Mouse (Mus musculus) intestine, embryonic 15.5 days (tissue): ENCODE data around the gene Txndc12. TPM values are rescaled to one million over a fixed set of nuclear protein-coding genes. Genes with fewer than 3 reads are reported as not detected.

Source experiments
- ATAC-seq: fragments of 200-750 bp; cut with Nextera tagmentation; 2 replicates; pipeline ENCODE4 v1.8.0; 2017; ENCODE audit warnings: moderate TSS enrichment, moderate library complexity
- H3K27ac ChIP-seq: fragments of 300-500 bp; sonication (generic); 2 replicates; pipeline ENCODE4 v1.5.1; 2015; ENCODE audit warnings: mild to moderate bottlenecking, inconsistent platforms
- H3K27me3 ChIP-seq: fragments of 300-500 bp; sonication (generic); replicated peaks from 2 replicates; pipeline ENCODE4 v1.6.1; 2015; ENCODE audit warnings: inconsistent platforms
- H3K36me3 ChIP-seq: fragments of 300-500 bp; sonication (generic); 2 replicates; pipeline ENCODE4 v1.6.1; 2015; ENCODE audit warnings: inconsistent platforms
- H3K4me1 ChIP-seq: fragments of 300-500 bp; sonication (generic); replicated peaks from 2 replicates; pipeline ENCODE4 v1.6.1; 2015; ENCODE audit warnings: inconsistent platforms
- H3K4me2 ChIP-seq: fragments of 300-500 bp; sonication (generic); replicated peaks from 2 replicates; pipeline ENCODE4 v1.6.1; 2015; ENCODE audit warnings: mild to moderate bottlenecking, inconsistent platforms
- H3K4me3 ChIP-seq: fragments of 300-500 bp; sonication (generic); replicated peaks from 2 replicates; pipeline ENCODE4 v1.5.1; 2015; ENCODE audit warnings: inconsistent platforms
- H3K9ac ChIP-seq: fragments of 300-500 bp; sonication (generic); 2 replicates; pipeline ENCODE4 v1.6.1; 2015; ENCODE audit warnings: inconsistent platforms
- H3K9me3 ChIP-seq: fragments of 300-500 bp; sonication (generic); 2 replicates; pipeline ENCODE4 v1.6.1; 2016; ENCODE audit warnings: inconsistent platforms
- WGBS: fragments of 180-500 bp; shearing (Covaris S2); methylation state at CpG from one replicate; pipeline ENCODE4 v1.1.7; 2015; 5-methylcytosine and 5-hydroxymethylcytosine counted together
- polyA plus RNA-seq: library from polyadenylated mRNA; unstranded; fragments of >200 nt; fragmentation: Nextera tagmentation; extraction: Ambion mirVana; gene quantifications from 2 replicates; pipeline ENCODE4 v1.2.1, GENCODE M21; 2015

Txndc12 gene
- polyA plus RNA-seq, result 88.7 and 102 TPM in 2 replicates

- peaks cover 10% of the 10 kb centered on the region for H3K4me1 ChIP-seq
- H3K9ac ChIP-seq, result peak within 1 kb of the TSS; percentile 95
- under 1% methylated on average over 34 of the region's 34 CpGs for WGBS
Measured at GRCm38 (mm10) chr4:108834115-108834970, at the start of gene Txndc12. Txndc12 (plus strand) TSS chr4:108834601.

DNA sequence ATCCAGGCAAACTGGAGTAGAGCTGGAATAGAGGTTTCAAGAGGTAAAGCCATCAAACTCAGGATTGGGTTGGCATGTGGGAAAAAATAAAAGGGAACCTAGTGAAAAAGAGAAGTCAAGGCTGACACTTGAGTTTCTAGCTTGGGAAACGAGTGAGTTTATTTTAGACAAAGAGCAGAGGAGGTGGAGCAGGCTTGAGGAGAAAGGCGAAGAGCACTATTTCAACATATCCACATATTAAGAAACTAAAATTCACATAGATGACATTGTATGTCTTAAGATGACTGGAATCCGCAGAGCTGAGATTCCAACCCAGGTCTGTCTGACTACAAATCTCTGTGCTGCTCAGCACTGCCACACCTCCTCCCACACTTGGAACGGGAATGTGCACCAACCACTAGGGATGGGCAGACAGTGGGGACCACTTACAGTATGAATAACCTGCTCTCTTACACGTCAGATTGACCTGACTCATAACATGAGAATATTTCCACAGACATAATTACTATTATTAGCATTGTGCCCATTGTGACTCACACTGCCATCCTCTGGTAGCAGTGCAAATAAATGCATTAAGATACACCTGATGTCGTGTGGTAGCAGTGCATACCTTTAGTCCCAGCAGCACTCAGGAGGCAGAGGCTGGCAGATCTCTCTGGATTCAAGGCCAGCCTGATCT lies 45.0 kb upstream of the Txndc12 start:
- Histone ChIP-seq H3K4me3 (no peak overlapping the region), H3K27ac (no peak overlapping the region), H3K27me3 (no peaks in the 10 kb centered on the region), H3K9ac (no peak overlapping the region), H3K36me3 (no peaks in the 10 kb centered on the region), H3K4me1 (no peaks in the 10 kb centered on the region), H3K9me3 (no peaks in the 10 kb centered on the region), H3K4me2 (no peak overlapping the region)
- WGBS, result 72% methylated on average over 6 of the region's 6 CpGs
- ATAC-seq, result no peak

More at GRCm38 (mm10) chr4:108834115-108834970, at the start of gene Txndc12:
- H3K27me3 ChIP-seq, result no peaks in the 10 kb centered on the region
- ATAC-seq, result peak; percentile 87
- peak within 1 kb of the TSS; percentile 69 for H3K4me2 ChIP-seq
- no peaks in the 10 kb centered on the region for H3K9me3 ChIP-seq
- H3K4me3 ChIP-seq, result peak within 1 kb of the TSS; percentile 88
- peak within 1 kb of the TSS; percentile 98 for H3K27ac ChIP-seq
- no peaks in the 10 kb centered on the region for H3K36me3 ChIP-seq

- Histone ChIP-seq H3K27ac (no peak overlapping the region), H3K9me3 (no peaks in the 10 kb centered on the region), H3K27me3 (no peaks in the 10 kb centered on the region), H3K4me1 (no peaks in the 10 kb centered on the region), H3K4me2 (no peak overlapping the region), H3K4me3 (no peak overlapping the region), H3K36me3 (no peaks in the 10 kb centered on the region), H3K9ac (no peak overlapping the region)
- no peak for ATAC-seq
- 82% methylated on average over 1 of the region's 1 CpGs for WGBS
Measured at GRCm38 (mm10) chr4:108790507-108790906, 43.9 kb upstream of the Txndc12 start.

- ATAC-seq, result no peak
- WGBS, result 38% methylated on average over 1 of the region's 1 CpGs
Measured at GRCm38 (mm10) chr4:108793941-108794340, 40.5 kb upstream of the Txndc12 start.

GRCm38 (mm10) chr4:108796701-108797100 lies 37.7 kb upstream of the Txndc12 start:
- no peaks in the 10 kb centered on the region for H3K9me3 ChIP-seq
- no peak for ATAC-seq
- 52% methylated on average over 4 of the region's 4 CpGs for WGBS
- no peak overlapping the region for H3K4me3 ChIP-seq
- H3K27ac ChIP-seq, result no peak overlapping the region
- H3K4me2 ChIP-seq, result no peak overlapping the region
- H3K36me3 ChIP-seq, result no peaks in the 10 kb centered on the region
- H3K27me3 ChIP-seq, result no peaks in the 10 kb centered on the region
- H3K4me1 ChIP-seq, result no peaks in the 10 kb centered on the region
- no peak overlapping the region for H3K9ac ChIP-seq

More at GRCm38 (mm10) chr4:108793941-108794340, 40.5 kb upstream of the Txndc12 start:
- H3K9ac ChIP-seq, result no peak overlapping the region
- H3K4me3 ChIP-seq, result no peak overlapping the region
- H3K36me3 ChIP-seq, result no peaks in the 10 kb centered on the region
- no peaks in the 10 kb centered on the region for H3K9me3 ChIP-seq
- H3K4me2 ChIP-seq, result no peak overlapping the region
- H3K27me3 ChIP-seq, result no peaks in the 10 kb centered on the region
- H3K27ac ChIP-seq, result no peak overlapping the region
- H3K4me1 ChIP-seq, result no peaks in the 10 kb centered on the region

GRCm38 (mm10) chr4:108798083-108798830 lies 36.1 kb upstream of the Txndc12 start:
- H3K9ac ChIP-seq, result no peak overlapping the region
- H3K4me1 ChIP-seq, result no peaks in the 10 kb centered on the region
- peak; percentile 55 for ATAC-seq
- 53% methylated on average over 2 of the region's 2 CpGs for WGBS
- H3K27me3 ChIP-seq, result no peaks in the 10 kb centered on the region
- H3K4me3 ChIP-seq, result no peak overlapping the region
- no peak overlapping the region for H3K27ac ChIP-seq
- H3K36me3 ChIP-seq, result no peaks in the 10 kb centered on the region
- no peaks in the 10 kb centered on the region for H3K9me3 ChIP-seq
- no peak overlapping the region for H3K4me2 ChIP-seq

DNA sequence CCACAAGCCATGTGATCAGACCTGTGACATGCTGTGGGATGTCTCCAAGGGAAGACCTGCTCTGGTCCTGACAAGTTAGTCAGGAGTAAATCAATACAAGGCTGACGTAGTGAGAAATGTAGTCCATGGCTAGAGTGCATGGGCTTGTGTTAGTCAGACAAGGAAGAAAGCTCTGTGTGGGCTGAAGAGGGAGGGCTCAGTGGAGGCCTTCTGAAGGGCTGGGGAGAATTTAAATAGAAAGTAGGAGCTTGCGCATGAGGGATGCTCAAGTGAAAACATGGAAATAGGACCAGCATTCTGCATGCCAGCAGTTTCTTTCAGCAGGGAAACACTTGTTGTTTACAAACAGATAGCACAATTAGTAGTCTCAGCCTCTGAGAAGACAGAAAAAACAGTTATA lies 30.9 kb upstream of the Txndc12 start:
- Histone ChIP-seq H3K9me3 (no peaks in the 10 kb centered on the region), H3K4me3 (no peak overlapping the region), H3K9ac (no peak overlapping the region), H3K4me1 (no peaks in the 10 kb centered on the region), H3K27ac (no peak overlapping the region), H3K27me3 (no peaks in the 10 kb centered on the region), H3K36me3 (no peaks in the 10 kb centered on the region), H3K4me2 (no peak overlapping the region)
- 80% methylated on average over 2 of the region's 2 CpGs for WGBS
- ATAC-seq, result no peak

- H3K36me3 ChIP-seq, result no peaks in the 10 kb centered on the region
- ATAC-seq, result no peak
- no peak overlapping the region for H3K4me2 ChIP-seq
- 64% methylated on average over 4 of the region's 4 CpGs for WGBS
- no peak overlapping the region for H3K27ac ChIP-seq
- H3K9me3 ChIP-seq, result no peaks in the 10 kb centered on the region
- no peaks in the 10 kb centered on the region for H3K27me3 ChIP-seq
- H3K9ac ChIP-seq, result no peak overlapping the region
- no peaks in the 10 kb centered on the region for H3K4me1 ChIP-seq
- no peak overlapping the region for H3K4me3 ChIP-seq
Measured at GRCm38 (mm10) chr4:108811142-108811541, 23.3 kb upstream of the Txndc12 start.

DNA sequence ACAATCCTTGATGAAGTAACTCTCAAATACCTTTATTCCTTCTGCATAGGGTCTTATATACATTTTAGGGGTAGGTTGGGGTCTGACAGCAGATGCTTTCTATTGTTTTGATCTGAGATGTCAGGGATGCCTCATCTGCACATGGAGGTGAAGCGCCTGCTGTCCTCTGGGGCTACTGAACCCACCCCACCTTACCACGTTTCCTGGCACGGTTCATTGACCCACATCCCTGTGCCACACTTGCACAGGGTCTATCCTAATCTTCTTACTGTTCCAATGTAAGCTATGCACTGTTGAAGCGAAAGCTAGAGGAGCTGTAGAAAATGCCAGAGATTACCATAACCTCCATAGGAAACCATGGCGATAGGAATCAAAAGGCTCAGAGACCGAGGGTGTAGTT lies 22.9 kb upstream of the Txndc12 start:
- 78% methylated on average over 6 of the region's 6 CpGs for WGBS
- no peak overlapping the region for H3K9ac ChIP-seq
- no peaks in the 10 kb centered on the region for H3K27me3 ChIP-seq
- no peak overlapping the region for H3K27ac ChIP-seq
- no peaks in the 10 kb centered on the region for H3K9me3 ChIP-seq
- H3K4me2 ChIP-seq, result no peak overlapping the region
- H3K4me1 ChIP-seq, result no peaks in the 10 kb centered on the region
- no peaks in the 10 kb centered on the region for H3K36me3 ChIP-seq
- no peak for ATAC-seq
- no peak overlapping the region for H3K4me3 ChIP-seq

GRCm38 (mm10) chr4:108825677-108826076 lies 8.7 kb upstream of the Txndc12 start:
- Histone ChIP-seq H3K4me2 (no peak overlapping the region), H3K36me3 (peaks cover 18% of the 10 kb centered on the region), H3K4me3 (no peak overlapping the region), H3K27me3 (no peaks in the 10 kb centered on the region), H3K27ac (no peak overlapping the region), H3K9ac (no peak overlapping the region), H3K9me3 (no peaks in the 10 kb centered on the region), H3K4me1 (no peaks in the 10 kb centered on the region)
- ATAC-seq, result no peak
- WGBS, result 93% methylated on average over 3 of the region's 3 CpGs

- Histone ChIP-seq H3K9ac (no peak overlapping the region), H3K4me3 (no peak overlapping the region), H3K36me3 (peaks cover 18% of the 10 kb centered on the region), H3K4me1 (no peaks in the 10 kb centered on the region), H3K27ac (no peak overlapping the region), H3K27me3 (no peaks in the 10 kb centered on the region), H3K9me3 (no peaks in the 10 kb centered on the region), H3K4me2 (no peak overlapping the region)
- WGBS, result 89% methylated on average over 1 of the region's 1 CpGs
- no peak for ATAC-seq
Measured at GRCm38 (mm10) chr4:108826096-108826495, 8.3 kb upstream of the Txndc12 start.

DNA sequence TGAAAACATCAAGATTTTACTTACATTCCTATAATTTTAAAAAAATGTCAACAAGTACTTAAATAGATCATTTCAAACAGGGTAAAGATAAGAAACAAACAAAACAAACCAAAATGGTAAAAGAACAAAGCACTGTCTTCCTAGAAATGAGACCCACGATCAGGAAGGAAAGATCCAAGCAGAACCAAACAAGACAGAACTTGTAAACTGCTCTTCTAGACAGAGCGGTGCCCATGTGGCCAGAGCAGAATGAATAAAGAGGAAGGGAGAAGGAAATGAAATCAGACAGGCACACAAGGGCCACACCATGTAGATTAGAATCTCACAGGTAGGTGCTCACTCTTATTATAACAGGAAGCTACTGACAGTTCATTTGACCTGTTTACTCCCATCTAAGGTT lies 7.8 kb upstream of the Txndc12 start:
- H3K4me1 ChIP-seq, result peaks cover under 1% of the 10 kb centered on the region; the same call in 1 of the 2 replicates
- no peaks in the 10 kb centered on the region for H3K27me3 ChIP-seq
- 86% methylated on average over 2 of the region's 2 CpGs for WGBS
- H3K4me3 ChIP-seq, result no peak overlapping the region
- H3K4me2 ChIP-seq, result no peak overlapping the region
- H3K9me3 ChIP-seq, result no peaks in the 10 kb centered on the region
- no peak for ATAC-seq
- no peak overlapping the region for H3K9ac ChIP-seq
- H3K36me3 ChIP-seq, result peaks cover 18% of the 10 kb centered on the region
- no peak overlapping the region for H3K27ac ChIP-seq
